Mouse (Mus musculus): Measurements from ENCODE around the gene Gm17631. TPM values are rescaled to one million over a fixed set of nuclear protein-coding genes. Genes with fewer than 3 reads are reported as not detected.
"Not testable (repeated sequence)": the region's sequence is repeated elsewhere in the genome, so short reads cannot be mapped to it uniquely, and the experiment has no call there.

Gm17631 gene
- total RNA-seq (2014; rRNA removed; ENCODE audit: low replicate concordance) (not detected in 2 replicates), polyA plus RNA-seq (2015; fragmentation: Nextera tagmentation; extraction: Ambion mirVana) (not detected in 2 replicates)

DNA sequence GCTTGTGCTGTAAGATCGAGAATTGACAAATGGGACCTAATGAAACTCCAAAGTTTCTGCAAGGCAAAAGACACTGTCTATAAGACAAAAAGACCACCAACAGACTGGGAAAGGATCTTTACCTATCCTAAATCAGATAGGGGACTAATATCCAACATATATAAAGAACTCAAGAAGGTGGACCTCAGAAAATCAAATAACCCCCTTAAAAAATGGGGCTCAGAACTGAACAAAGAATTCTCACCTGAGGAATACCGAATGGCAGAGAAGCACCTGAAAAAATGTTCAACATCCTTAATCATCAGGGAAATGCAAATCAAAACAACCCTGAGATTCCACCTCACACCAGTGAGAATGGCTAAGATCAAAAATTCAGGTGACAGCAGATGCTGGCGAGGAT, at the start of gene Gm17631:
TSS of gene Gm17631 (plus strand) at position 301 of the 400 bp plus-strand sequence.
- H3K9me3 ChIP-seq (replicated peaks; ENCODE audit: control insufficient read depth, low read length); H3K27me3 ChIP-seq (ENCODE audit: control insufficient read depth, insufficient read depth, low read length); H3K4me1 ChIP-seq (ENCODE audit: control insufficient read depth, insufficient read depth); ATAC-seq (ENCODE audit: insufficient read depth, low read depth); H3K36me3 ChIP-seq (replicated peaks; ENCODE audit: control insufficient read depth, insufficient read depth, low read length); H3K4me3 ChIP-seq (ENCODE audit: low read depth, low read length); H3K4me2 ChIP-seq (ENCODE audit: low read depth, low read length); H3K9ac ChIP-seq (replicated peaks; ENCODE audit: low read depth, low read length); H3K27ac ChIP-seq (ENCODE audit: low read depth); DNase-seq (ENCODE audit: low spot score): not testable (repeated sequence)
- no CpG with 5 or more reads among the region's 3 CpGs for WGBS

DNA sequence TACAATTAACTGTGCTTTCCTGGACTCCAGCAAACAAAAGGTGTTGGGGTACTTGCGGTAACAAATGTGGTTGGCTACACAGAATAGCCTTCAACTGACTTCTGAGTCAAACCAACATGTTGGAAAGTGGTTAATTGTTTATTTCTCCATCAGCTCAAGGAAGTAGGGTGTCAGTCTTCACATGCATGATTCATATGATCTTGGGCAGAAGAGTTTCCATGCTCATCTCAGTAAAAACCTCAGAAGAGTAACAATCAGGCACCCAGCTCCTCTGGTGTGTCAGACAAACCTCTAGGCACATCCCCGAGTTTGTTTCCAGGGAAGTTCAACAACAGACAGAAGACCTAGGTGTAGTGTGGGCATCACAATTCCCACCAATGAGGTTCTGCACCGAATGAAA, 44.7 kb upstream of the Gm17631 start:
- Histone ChIP-seq H3K4me2 (ENCODE audit: low read depth, low read length) (no peak overlapping the region), H3K4me1 (ENCODE audit: control insufficient read depth, insufficient read depth) (no peaks in the 10 kb centered on the region), H3K4me3 (ENCODE audit: low read depth, low read length) (no peak overlapping the region), H3K27me3 (ENCODE audit: control insufficient read depth, insufficient read depth, low read length) (no peaks in the 10 kb centered on the region), H3K9ac (replicated peaks; ENCODE audit: low read depth, low read length) (no peak overlapping the region), H3K9me3 (replicated peaks; ENCODE audit: control insufficient read depth, low read length) (peaks cover 3% of the 10 kb centered on the region; the same call in 1 of the 2 replicates), H3K36me3 (replicated peaks; ENCODE audit: control insufficient read depth, insufficient read depth, low read length) (no peaks in the 10 kb centered on the region), H3K27ac (ENCODE audit: low read depth) (no peak overlapping the region)
- no peak for TF ChIP-seq CTCF (IDR thresholded peaks at IDR 0.05; ENCODE audit: low read depth)
- TF ChIP-seq EP300 (IDR thresholded peaks at IDR 0.05; ENCODE audit: low read depth), result no peak
- ATAC-seq (ENCODE audit: insufficient read depth, low read depth) (no peak), DNase-seq (ENCODE audit: low spot score) (no peak)
- WGBS, result 45% methylated on average over 3 of the region's 3 CpGs

DNA sequence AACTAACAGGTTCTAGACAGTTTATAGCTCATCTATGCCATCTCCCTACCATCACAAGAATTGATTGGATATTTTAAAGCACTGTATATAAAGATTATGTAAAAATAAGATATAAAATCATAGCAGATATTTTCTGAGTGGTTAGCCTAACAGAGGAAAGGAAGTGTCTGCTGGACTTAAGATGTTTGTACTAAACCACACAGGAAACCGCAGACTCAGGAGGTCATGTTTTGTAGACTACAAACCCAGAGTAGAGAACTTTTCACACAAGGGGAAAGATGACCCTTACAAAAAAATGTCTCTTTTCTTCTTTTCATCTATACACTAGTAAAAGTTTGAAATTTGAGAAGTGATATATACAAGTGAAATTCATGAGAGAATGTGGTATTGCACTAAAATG, 38.4 kb upstream of the Gm17631 start:
- 70% methylated on average over 1 of the region's 1 CpGs for WGBS
- Histone ChIP-seq H3K4me1 (ENCODE audit: control insufficient read depth, insufficient read depth) (no peaks in the 10 kb centered on the region), H3K27me3 (ENCODE audit: control insufficient read depth, insufficient read depth, low read length) (no peaks in the 10 kb centered on the region), H3K4me2 (ENCODE audit: low read depth, low read length) (no peak overlapping the region), H3K9ac (replicated peaks; ENCODE audit: low read depth, low read length) (no peak overlapping the region), H3K4me3 (ENCODE audit: low read depth, low read length) (no peak overlapping the region), H3K36me3 (replicated peaks; ENCODE audit: control insufficient read depth, insufficient read depth, low read length) (no peaks in the 10 kb centered on the region), H3K27ac (ENCODE audit: low read depth) (no peak overlapping the region), H3K9me3 (replicated peaks; ENCODE audit: control insufficient read depth, low read length) (peaks cover 4% of the 10 kb centered on the region; the same call in 1 of the 2 replicates)
- ATAC-seq (ENCODE audit: insufficient read depth, low read depth) (no peak), DNase-seq (ENCODE audit: low spot score) (no peak)
- TF ChIP-seq EP300 (IDR thresholded peaks at IDR 0.05; ENCODE audit: low read depth) (no peak), CTCF (IDR thresholded peaks at IDR 0.05; ENCODE audit: low read depth) (no peak)

DNA sequence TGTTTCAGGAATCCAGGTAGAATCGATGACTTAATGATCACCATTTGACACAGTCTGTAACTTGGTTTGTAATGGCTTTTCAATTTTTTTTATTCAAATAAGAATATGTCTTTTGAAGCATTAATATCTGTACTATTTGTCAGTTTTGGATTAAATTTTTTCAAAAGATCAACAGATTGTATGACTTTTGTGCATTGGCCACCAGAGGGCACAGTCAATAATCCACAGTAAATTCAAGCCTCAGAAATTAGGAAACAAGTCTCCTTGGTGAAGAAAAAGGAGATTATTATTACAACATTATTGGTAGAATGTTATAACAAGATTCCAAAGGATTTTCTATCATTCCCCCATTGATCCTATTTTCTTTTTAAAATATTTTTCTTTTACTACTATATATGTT, 36.9 kb upstream of the Gm17631 start:
- Histone ChIP-seq H3K27ac (ENCODE audit: low read depth) (no peak overlapping the region), H3K4me1 (ENCODE audit: control insufficient read depth, insufficient read depth) (no peaks in the 10 kb centered on the region), H3K4me2 (ENCODE audit: low read depth, low read length) (no peak overlapping the region), H3K4me3 (ENCODE audit: low read depth, low read length) (no peak overlapping the region), H3K36me3 (replicated peaks; ENCODE audit: control insufficient read depth, insufficient read depth, low read length) (no peaks in the 10 kb centered on the region), H3K9ac (replicated peaks; ENCODE audit: low read depth, low read length) (no peak overlapping the region), H3K9me3 (replicated peaks; ENCODE audit: control insufficient read depth, low read length) (0 out of 2 replicates have a peak, but pooled peaks cover 4% of the 10 kb centered on the region), H3K27me3 (ENCODE audit: control insufficient read depth, insufficient read depth, low read length) (no peaks in the 10 kb centered on the region)
- no peak for ATAC-seq (ENCODE audit: insufficient read depth, low read depth)
- no peak for DNase-seq (ENCODE audit: low spot score)
- 63% methylated on average over 1 of the region's 1 CpGs for WGBS
- no peak for TF ChIP-seq CTCF (IDR thresholded peaks at IDR 0.05; ENCODE audit: low read depth)
- TF ChIP-seq EP300 (IDR thresholded peaks at IDR 0.05; ENCODE audit: low read depth), result no peak

DNA sequence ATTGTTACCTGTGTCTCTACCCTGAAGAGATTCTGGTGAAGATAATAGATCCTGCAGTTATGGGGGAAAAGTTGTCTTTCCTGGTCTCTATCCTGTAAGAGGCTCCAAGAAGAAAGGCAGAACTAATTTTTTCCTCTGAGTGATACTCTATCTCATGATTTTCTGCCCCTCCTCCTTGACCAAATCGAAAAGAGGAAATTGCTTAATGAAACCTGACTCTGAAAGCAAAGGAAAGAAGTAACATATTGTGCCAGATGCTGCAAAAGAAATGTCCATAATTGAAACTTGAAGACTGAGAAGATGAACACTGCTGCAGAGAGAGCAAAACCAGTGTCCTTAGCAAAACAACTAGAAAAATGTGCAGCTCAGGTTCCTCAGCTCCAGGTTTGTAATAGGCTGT, 14.1 kb downstream of the Gm17631 start, which contains the start of gene Klra17:
TSS of gene Klra17 (minus strand) at position 124 of the 400 bp plus-strand sequence.
- Histone ChIP-seq H3K36me3 (replicated peaks; ENCODE audit: control insufficient read depth, insufficient read depth, low read length) (no peaks in the 10 kb centered on the region), H3K27me3 (ENCODE audit: control insufficient read depth, insufficient read depth, low read length) (no peaks in the 10 kb centered on the region), H3K9me3 (replicated peaks; ENCODE audit: control insufficient read depth, low read length) (no peaks in the 10 kb centered on the region), H3K27ac (ENCODE audit: low read depth) (no peak within 1 kb of the TSS), H3K9ac (replicated peaks; ENCODE audit: low read depth, low read length) (no peak within 1 kb of the TSS), H3K4me1 (ENCODE audit: control insufficient read depth, insufficient read depth) (no peaks in the 10 kb centered on the region), H3K4me2 (ENCODE audit: low read depth, low read length) (no peak within 1 kb of the TSS), H3K4me3 (ENCODE audit: low read depth, low read length) (no peak within 1 kb of the TSS)
- WGBS, result 27% methylated on average over 1 of the region's 1 CpGs
- TF ChIP-seq CTCF (IDR thresholded peaks at IDR 0.05; ENCODE audit: low read depth) (no peak), EP300 (IDR thresholded peaks at IDR 0.05; ENCODE audit: low read depth) (no peak)
- DNase-seq (ENCODE audit: low spot score), result no peak
- ATAC-seq (ENCODE audit: insufficient read depth, low read depth), result no peak

DNA sequence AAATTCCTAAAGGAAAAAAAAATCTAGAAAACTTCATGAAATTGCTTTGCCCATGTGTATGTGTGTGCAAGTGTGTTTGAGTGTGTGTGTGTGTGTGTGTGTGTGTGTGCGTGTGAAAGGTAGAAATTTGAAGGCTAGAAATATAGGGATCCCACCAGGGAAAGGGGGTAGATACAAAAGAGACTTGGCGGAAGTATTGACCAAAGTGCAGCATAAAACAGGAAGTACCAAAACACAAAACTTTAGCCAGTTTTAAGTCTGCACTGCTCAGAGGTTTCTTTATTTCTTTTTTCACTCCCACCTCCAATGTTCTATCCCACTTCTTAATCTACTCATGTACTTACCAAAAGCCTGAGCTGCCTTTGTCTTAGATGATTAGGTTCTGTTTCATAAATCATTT, 20.1 kb downstream of the Gm17631 start:
- ATAC-seq (ENCODE audit: insufficient read depth, low read depth), result no peak
- Histone ChIP-seq H3K27me3 (ENCODE audit: control insufficient read depth, insufficient read depth, low read length) (no peaks in the 10 kb centered on the region), H3K9me3 (replicated peaks; ENCODE audit: control insufficient read depth, low read length) (no peaks in the 10 kb centered on the region), H3K4me2 (ENCODE audit: low read depth, low read length) (no peak overlapping the region), H3K4me3 (ENCODE audit: low read depth, low read length) (no peak overlapping the region), H3K4me1 (ENCODE audit: control insufficient read depth, insufficient read depth) (no peaks in the 10 kb centered on the region), H3K9ac (replicated peaks; ENCODE audit: low read depth, low read length) (no peak overlapping the region), H3K36me3 (replicated peaks; ENCODE audit: control insufficient read depth, insufficient read depth, low read length) (no peaks in the 10 kb centered on the region), H3K27ac (ENCODE audit: low read depth) (no peak overlapping the region)
- 68% methylated on average over 2 of the region's 2 CpGs for WGBS
- TF ChIP-seq EP300 (IDR thresholded peaks at IDR 0.05; ENCODE audit: low read depth), result no peak
- no peak for TF ChIP-seq CTCF (IDR thresholded peaks at IDR 0.05; ENCODE audit: low read depth)
- no peak for DNase-seq (ENCODE audit: low spot score)

Other genes starting within 250 kb of the Gm17631 start
- gene Klrk1, start 238.8 kb upstream of the Gm17631 start, total RNA-seq (2014; rRNA removed; ENCODE audit: low replicate concordance), result not detected in 2 replicates
- gene Klrk1, start 238.8 kb upstream of the Gm17631 start, polyA plus RNA-seq (2015; fragmentation: Nextera tagmentation; extraction: Ambion mirVana), result 0.10 and 0.11 TPM in 2 replicates
- not detected in 2 replicates for gene Klrc3, start 219.3 kb upstream of the Gm17631 start, total RNA-seq (2014; rRNA removed; ENCODE audit: low replicate concordance)
- not detected in 2 replicates for gene Klrc3, start 219.3 kb upstream of the Gm17631 start, polyA plus RNA-seq (2015; fragmentation: Nextera tagmentation; extraction: Ambion mirVana)
- gene Klrc2, start 202.0 kb upstream of the Gm17631 start, total RNA-seq (2014; rRNA removed; ENCODE audit: low replicate concordance), result not detected in 2 replicates
- not detected in 2 replicates for gene Klrc2, start 202.0 kb upstream of the Gm17631 start, polyA plus RNA-seq (2015; fragmentation: Nextera tagmentation; extraction: Ambion mirVana)
- not detected in 2 replicates for gene Klrc1, start 183.7 kb upstream of the Gm17631 start, total RNA-seq (2014; rRNA removed; ENCODE audit: low replicate concordance)
- not detected in 2 replicates for gene Klrc1, start 183.7 kb upstream of the Gm17631 start, polyA plus RNA-seq (2015; fragmentation: Nextera tagmentation; extraction: Ambion mirVana)
- gene Klri1, start 145.5 kb upstream of the Gm17631 start, total RNA-seq (2014; rRNA removed; ENCODE audit: low replicate concordance), result not detected in 2 replicates
- not detected in 2 replicates for gene Klri1, start 145.5 kb upstream of the Gm17631 start, polyA plus RNA-seq (2015; fragmentation: Nextera tagmentation; extraction: Ambion mirVana)
- gene Klri2, start 122.2 kb upstream of the Gm17631 start, total RNA-seq (2014; rRNA removed; ENCODE audit: low replicate concordance), result not detected in 2 replicates
- gene Klri2, start 122.2 kb upstream of the Gm17631 start, polyA plus RNA-seq (2015; fragmentation: Nextera tagmentation; extraction: Ambion mirVana), result not detected in 2 replicates
- gene Gm156, start 78.4 kb upstream of the Gm17631 start, total RNA-seq (2014; rRNA removed; ENCODE audit: low replicate concordance), result not detected in 2 replicates
- gene Gm156, start 78.4 kb upstream of the Gm17631 start, polyA plus RNA-seq (2015; fragmentation: Nextera tagmentation; extraction: Ambion mirVana), result not detected in 2 replicates
- gene Klra17, start 14.0 kb downstream of the Gm17631 start, total RNA-seq (2014; rRNA removed; ENCODE audit: low replicate concordance), result not detected in 2 replicates
- not detected in 2 replicates for gene Klra17, start 14.0 kb downstream of the Gm17631 start, polyA plus RNA-seq (2015; fragmentation: Nextera tagmentation; extraction: Ambion mirVana)
- gene Klra5, start 55.0 kb downstream of the Gm17631 start, total RNA-seq (2014; rRNA removed; ENCODE audit: low replicate concordance), result not detected in 2 replicates
- not detected in 2 replicates for gene Klra5, start 55.0 kb downstream of the Gm17631 start, polyA plus RNA-seq (2015; fragmentation: Nextera tagmentation; extraction: Ambion mirVana)
- gene Klra6, start 164.3 kb downstream of the Gm17631 start, total RNA-seq (2014; rRNA removed; ENCODE audit: low replicate concordance), result not detected in 2 replicates
- not detected in 2 replicates for gene Klra6, start 164.3 kb downstream of the Gm17631 start, polyA plus RNA-seq (2015; fragmentation: Nextera tagmentation; extraction: Ambion mirVana)
- not detected in 2 replicates for gene Klra4, start 204.6 kb downstream of the Gm17631 start, total RNA-seq (2014; rRNA removed; ENCODE audit: low replicate concordance)
- gene Klra4, start 204.6 kb downstream of the Gm17631 start, polyA plus RNA-seq (2015; fragmentation: Nextera tagmentation; extraction: Ambion mirVana), result not detected in 2 replicates

All from heart, postnatal 0 days (tissue).